Mouse (Mus musculus): ENCODE measurements around the gene Setd2.

- TF ChIP-seq MYOD1 (IDR thresholded peaks at IDR 0.05; ENCODE audit: control insufficient read depth in 1 of 3, insufficient read length in 2 of 3, low read depth in 2 of 3), result no peak
- TF ChIP-seq POLR2A (IDR thresholded peaks at IDR 0.05; ENCODE audit: insufficient read length, low read depth), result no peak
- no peak for TF ChIP-seq TCF12 (IDR thresholded peaks at IDR 0.05; ENCODE audit: insufficient read depth, poor library complexity, severe bottlenecking)
- no peak for TF ChIP-seq MYOG (IDR thresholded peaks at IDR 0.05; ENCODE audit: control insufficient read depth in 1 of 3, insufficient read depth in 1 of 3, insufficient read length in 2 of 3, low read depth in 2 of 3)
- TF ChIP-seq USF1 (IDR thresholded peaks at IDR 0.05; ENCODE audit: low read depth), result no peak
- no peak for TF ChIP-seq MAX (IDR thresholded peaks at IDR 0.05; ENCODE audit: low read depth)
- no peak for TF ChIP-seq SRF (IDR thresholded peaks at IDR 0.05; ENCODE audit: control insufficient read depth, insufficient read length, low read depth)
These were observed 2.7 kb downstream of the Setd2 start for GRCm38 (mm10) chr9:110535114-110535513.
